Mouse (Mus musculus) intestine, embryonic 14.5 days (tissue): ENCODE data around the gene Ccdc186. TPM values are rescaled to one million over a fixed set of nuclear protein-coding genes. Genes with fewer than 3 reads are reported as not detected.
"Not testable (repeated sequence)": the region's sequence is repeated elsewhere in the genome, so short reads cannot be mapped to it uniquely, and the experiment has no call there.

Source experiments
- ATAC-seq: fragments of 200-750 bp; cut with Nextera tagmentation; replicated peaks from 2 replicates; pipeline ENCODE4 v1.8.0; 2017; ENCODE audit warnings: low read depth, moderate number of reproducible peaks, moderate TSS enrichment, moderate library complexity; ENCODE audit not compliant: low FRiP score, low TSS enrichment
- DNase-seq: peaks from one replicate; pipeline ENCODE4 v3.0.0-alpha.2; 2018; ENCODE audit warnings: low spot score
- H3K27ac ChIP-seq: fragments of 300-500 bp; sonication (generic); 2 replicates; pipeline ENCODE4 v1.5.1; 2014; ENCODE audit warnings: low read depth, mild to moderate bottlenecking, control low read depth
- H3K27me3 ChIP-seq: fragments of 300-500 bp; sonication (generic); replicated peaks from 2 replicates; pipeline ENCODE4 v1.6.1; 2014; ENCODE audit warnings: low read length, control low read depth; ENCODE audit not compliant: control insufficient read depth, insufficient read depth
- H3K36me3 ChIP-seq: fragments of 300-500 bp; sonication (generic); 2 replicates; pipeline ENCODE4 v1.6.1; 2014; ENCODE audit warnings: low read length, control low read depth; ENCODE audit not compliant: control insufficient read depth, insufficient read depth
- H3K4me1 ChIP-seq: fragments of 300-500 bp; sonication (generic); replicated peaks from 2 replicates; pipeline ENCODE4 v1.6.1; 2014; ENCODE audit warnings: low read length, control low read depth, mixed read lengths; ENCODE audit not compliant: control insufficient read depth, insufficient read depth
- H3K4me2 ChIP-seq: fragments of 300-500 bp; sonication (generic); 2 replicates; pipeline ENCODE4 v1.6.1; 2014; ENCODE audit warnings: low read length
- H3K4me3 ChIP-seq: fragments of 300-500 bp; sonication (generic); 2 replicates; pipeline ENCODE4 v1.5.1; 2014; ENCODE audit warnings: low read depth, low read length, control low read depth, mixed read lengths
- H3K9ac ChIP-seq: fragments of 300-500 bp; sonication (generic); 2 replicates; pipeline ENCODE4 v1.6.1; 2014; ENCODE audit warnings: mild to moderate bottlenecking, low read length
- H3K9me3 ChIP-seq: fragments of 300-500 bp; sonication (generic); 2 replicates; pipeline ENCODE4 v1.6.1; 2016; ENCODE audit warnings: low read length, control low read depth; ENCODE audit not compliant: control insufficient read depth
- WGBS: fragments of 180-500 bp; shearing (Covaris S2); extraction: QIAGEN DNeasy Blood & Tissue Kit; methylation state at CpG from one replicate; pipeline ENCODE4 v1.1.7; 2014; 5-methylcytosine and 5-hydroxymethylcytosine counted together
- polyA plus RNA-seq: library from polyadenylated mRNA; unstranded; fragments of >200 nt; fragmentation: Nextera tagmentation; extraction: Ambion mirVana; gene quantifications from 2 replicates; pipeline ENCODE4 v1.2.1, GENCODE M21; 2014

Gene Ccdc186
- polyA plus RNA-seq, 1 experiment from 2014 or later, result 17.5 TPM

- no peaks in the 10 kb centered on the region for H3K27me3 ChIP-seq
- H3K36me3 ChIP-seq, result no peaks in the 10 kb centered on the region
- 85% methylated on average over 10 of the region's 10 CpGs for WGBS
- DNase-seq, result no peak
- no peaks in the 10 kb centered on the region for H3K9me3 ChIP-seq
- H3K27ac ChIP-seq, result no peak overlapping the region
- no peak overlapping the region for H3K4me3 ChIP-seq
- no peak overlapping the region for H3K9ac ChIP-seq
- H3K4me2 ChIP-seq, result no peak overlapping the region
- H3K4me1 ChIP-seq, result no peaks in the 10 kb centered on the region; the same call in 1 of the 2 replicates
- ATAC-seq, result no peak
Observed at GRCm38 (mm10) chr19:56756412-56756811, 65.6 kb downstream of the Ccdc186 start.

- not testable (repeated sequence) for H3K4me2 ChIP-seq, H3K9me3 ChIP-seq, H3K27me3 ChIP-seq, H3K27ac ChIP-seq, H3K4me3 ChIP-seq, DNase-seq, H3K36me3 ChIP-seq, H3K9ac ChIP-seq, ATAC-seq, H3K4me1 ChIP-seq
- 91% methylated on average over 2 of the region's 2 CpGs for WGBS
Observed at GRCm38 (mm10) chr19:56754456-56754855, 67.5 kb downstream of the Ccdc186 start.

GRCm38 (mm10) chr19:56750709-56751108 lies 71.3 kb downstream of the Ccdc186 start:
- Histone ChIP-seq H3K4me1 (no peaks in the 10 kb centered on the region), H3K27me3 (no peaks in the 10 kb centered on the region), H3K4me3 (no peak overlapping the region), H3K27ac (no peak overlapping the region), H3K9ac (no peak overlapping the region), H3K4me2 (no peak overlapping the region), H3K9me3 (no peaks in the 10 kb centered on the region), H3K36me3 (no peaks in the 10 kb centered on the region)
- DNase-seq, result no peak
- WGBS, result 53% methylated on average over 4 of the region's 4 CpGs
- no peak for ATAC-seq

GRCm38 (mm10) chr19:56749343-56749742 lies 72.6 kb downstream of the Ccdc186 start:
- no peak for ATAC-seq

GRCm38 (mm10) chr19:56747878-56748277 lies 74.1 kb downstream of the Ccdc186 start:
- no peak for ATAC-seq
- Histone ChIP-seq H3K36me3 (no peaks in the 10 kb centered on the region), H3K9ac (no peak overlapping the region), H3K27me3 (no peaks in the 10 kb centered on the region), H3K4me1 (no peaks in the 10 kb centered on the region), H3K27ac (no peak overlapping the region), H3K9me3 (no peaks in the 10 kb centered on the region), H3K4me2 (no peak overlapping the region), H3K4me3 (no peak overlapping the region)
- DNase-seq, result no peak
- WGBS, result 83% methylated on average over 10 of the region's 10 CpGs

More at GRCm38 (mm10) chr19:56749343-56749742, 72.6 kb downstream of the Ccdc186 start:
- Histone ChIP-seq H3K4me3 (no peak overlapping the region), H3K9me3 (no peaks in the 10 kb centered on the region), H3K4me1 (no peaks in the 10 kb centered on the region), H3K27me3 (no peaks in the 10 kb centered on the region), H3K9ac (no peak overlapping the region), H3K4me2 (no peak overlapping the region), H3K36me3 (no peaks in the 10 kb centered on the region), H3K27ac (no peak overlapping the region)
- DNase-seq, result no peak
- WGBS, result 62% methylated on average over 3 of the region's 3 CpGs

GRCm38 (mm10) chr19:56746618-56747017 lies 75.4 kb downstream of the Ccdc186 start:
- no peaks in the 10 kb centered on the region for H3K27me3 ChIP-seq
- no peaks in the 10 kb centered on the region for H3K9me3 ChIP-seq
- H3K4me1 ChIP-seq, result no peaks in the 10 kb centered on the region
- H3K27ac ChIP-seq, result no peak overlapping the region
- no peak overlapping the region for H3K4me2 ChIP-seq
- DNase-seq, result no peak
- H3K36me3 ChIP-seq, result no peaks in the 10 kb centered on the region
- no peak for ATAC-seq
- no peak overlapping the region for H3K9ac ChIP-seq
- H3K4me3 ChIP-seq, result no peak overlapping the region
- WGBS, result 78% methylated on average over 9 of the region's 9 CpGs

- H3K9ac ChIP-seq, result no peak overlapping the region
- ATAC-seq (no peak), DNase-seq (no peak)
- H3K27ac ChIP-seq, result no peak overlapping the region
- H3K27me3 ChIP-seq, result no peaks in the 10 kb centered on the region
- H3K36me3 ChIP-seq, result no peaks in the 10 kb centered on the region
- no peaks in the 10 kb centered on the region for H3K9me3 ChIP-seq
- no peaks in the 10 kb centered on the region for H3K4me1 ChIP-seq
- H3K4me2 ChIP-seq, result no peak overlapping the region
- H3K4me3 ChIP-seq, result no peak overlapping the region
- WGBS, result 85% methylated on average over 6 of the region's 6 CpGs
Observed at GRCm38 (mm10) chr19:56745528-56745927, 76.5 kb downstream of the Ccdc186 start.

- no peak for ATAC-seq
- Histone ChIP-seq H3K27ac (no peak overlapping the region), H3K9ac (no peak overlapping the region), H3K27me3 (no peaks in the 10 kb centered on the region), H3K4me2 (no peak overlapping the region), H3K9me3 (no peaks in the 10 kb centered on the region), H3K4me1 (no peaks in the 10 kb centered on the region), H3K4me3 (no peak overlapping the region), H3K36me3 (no peaks in the 10 kb centered on the region)
- 68% methylated on average over 7 of the region's 7 CpGs for WGBS
- no peak for DNase-seq
Observed at GRCm38 (mm10) chr19:56745061-56745460, 76.9 kb downstream of the Ccdc186 start.
